Mouse (Mus musculus) kidney, postnatal 0 days (tissue): ENCODE data around the gene Mettl7a1. TPM values are rescaled to one million over a fixed set of nuclear protein-coding genes. Genes with fewer than 3 reads are reported as not detected.
"Not testable (repeated sequence)": the region's sequence is repeated elsewhere in the genome, so short reads cannot be mapped to it uniquely, and the experiment has no call there.

ENCODE experiments used
- ATAC-seq: fragments of 200-750 bp; cut with Nextera tagmentation; replicated peaks from 2 replicates; pipeline ENCODE4 v1.8.0; 2017; ENCODE audit warnings: low read depth, moderate number of reproducible peaks, moderate TSS enrichment, moderate library complexity; ENCODE audit not compliant: low FRiP score
- DNase-seq: peaks from one replicate; pipeline ENCODE4 v3.0.0-alpha.2; 2016; ENCODE audit warnings: low spot score
- H3K27ac ChIP-seq: fragments of 300-500 bp; sonication (generic); 2 replicates; pipeline ENCODE4 v1.5.1; 2014; ENCODE audit warnings: mild to moderate bottlenecking
- H3K27me3 ChIP-seq: fragments of 300-500 bp; sonication (generic); 2 replicates; pipeline ENCODE4 v1.6.1; 2014; ENCODE audit warnings: low read length, mixed read lengths; ENCODE audit not compliant: insufficient read depth
- H3K36me3 ChIP-seq: fragments of 300-500 bp; sonication (generic); 2 replicates; pipeline ENCODE4 v1.6.1; 2014; ENCODE audit warnings: low read length, mixed read lengths; ENCODE audit not compliant: insufficient read depth
- H3K4me1 ChIP-seq: fragments of 300-500 bp; sonication (generic); replicated peaks from 2 replicates; pipeline ENCODE4 v1.6.1; 2014; ENCODE audit warnings: antibody characterized with exemption, low read length, mixed read lengths; ENCODE audit not compliant: insufficient read depth
- H3K4me2 ChIP-seq: fragments of 300-500 bp; sonication (generic); 2 replicates; pipeline ENCODE4 v1.6.1; 2014; ENCODE audit warnings: mild to moderate bottlenecking, low read length, moderate library complexity, mixed read lengths
- H3K4me3 ChIP-seq: fragments of 300-500 bp; sonication (generic); replicated peaks from 2 replicates; pipeline ENCODE4 v1.5.1; 2014; ENCODE audit warnings: low read depth, low read length
- H3K9ac ChIP-seq: fragments of 300-500 bp; sonication (generic); 2 replicates; pipeline ENCODE4 v1.6.1; 2014; ENCODE audit warnings: low read depth, low read length
- H3K9me3 ChIP-seq: fragments of 300-500 bp; sonication (generic); replicated peaks from 2 replicates; pipeline ENCODE4 v1.6.1; 2016; ENCODE audit warnings: low read length, inconsistent platforms, mixed read lengths
- CTCF ChIP-seq: IDR thresholded peaks from 2 replicates; pipeline ENCODE4 v1.5.1; 2016; ENCODE audit warnings: antibody characterized with exemption, low read depth, mild to moderate bottlenecking, moderate library complexity
- WGBS: fragments of 180-500 bp; shearing (Covaris S2); extraction: QIAGEN DNeasy Blood & Tissue Kit; methylation state at CpG from one replicate; pipeline ENCODE4 v1.1.7; 2014; 5-methylcytosine and 5-hydroxymethylcytosine counted together
- polyA plus RNA-seq: library from polyadenylated mRNA; unstranded; fragments of >200 nt; fragmentation: Nextera tagmentation; extraction: Ambion mirVana; gene quantifications from 2 replicates; pipeline ENCODE4 v1.2.1, GENCODE M21; 2015

Gene Mettl7a1
- polyA plus RNA-seq, 1 experiment from 2014 or later = 14.3 TPM

GRCm38 (mm10) chr15:100346761-100347160 is 42.8 kb downstream of the Mettl7a1 start:
- Histone ChIP-seq H3K4me2 (no peak overlapping the region), H3K9ac (no peak overlapping the region), H3K27me3 (no peaks in the 10 kb centered on the region), H3K27ac (peak overlapping the region; percentile 50; the same call in 1 of the 2 replicates), H3K4me3 (no peak overlapping the region), H3K36me3 (no peaks in the 10 kb centered on the region), H3K9me3 (no peaks in the 10 kb centered on the region), H3K4me1 (no peaks in the 10 kb centered on the region)
- peak; percentile 71 for ATAC-seq
- WGBS = 79% methylated on average over 14 of the region's 14 CpGs
- no peak for TF ChIP-seq CTCF
- DNase-seq = no peak

DNA sequence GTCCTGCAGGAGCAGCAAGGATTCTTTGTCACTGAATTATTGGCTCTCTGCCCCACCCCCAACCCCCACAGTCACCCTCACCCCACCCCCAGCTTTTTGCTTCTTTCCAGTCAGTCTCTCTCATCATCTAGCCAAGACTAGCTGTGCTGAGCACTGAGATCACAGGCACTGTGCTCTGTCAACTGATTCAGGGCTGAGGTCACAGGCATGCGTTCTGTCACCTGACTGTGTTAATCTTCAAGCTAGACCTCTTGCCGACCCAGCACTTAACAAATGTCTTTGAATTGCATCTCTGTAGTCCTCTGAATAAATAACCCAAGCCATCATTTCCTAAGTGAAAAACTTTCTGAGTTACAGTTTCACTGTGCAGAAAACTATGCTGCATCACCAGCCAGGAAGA is 45.6 kb downstream of the Mettl7a1 start:
- no peaks in the 10 kb centered on the region for H3K4me1 ChIP-seq
- WGBS = 10% methylated on average over 2 of the region's 2 CpGs
- peak; percentile 89 for ATAC-seq
- H3K4me2 ChIP-seq = no peak overlapping the region
- H3K9me3 ChIP-seq = no peaks in the 10 kb centered on the region
- TF ChIP-seq CTCF = no peak
- H3K4me3 ChIP-seq = no peak overlapping the region
- peak; percentile 36 for DNase-seq
- H3K9ac ChIP-seq = no peak overlapping the region
- H3K27ac ChIP-seq = peak overlapping the region; percentile 60; the same call in 1 of the 2 replicates
- no peaks in the 10 kb centered on the region for H3K27me3 ChIP-seq
- H3K36me3 ChIP-seq = no peaks in the 10 kb centered on the region

DNA sequence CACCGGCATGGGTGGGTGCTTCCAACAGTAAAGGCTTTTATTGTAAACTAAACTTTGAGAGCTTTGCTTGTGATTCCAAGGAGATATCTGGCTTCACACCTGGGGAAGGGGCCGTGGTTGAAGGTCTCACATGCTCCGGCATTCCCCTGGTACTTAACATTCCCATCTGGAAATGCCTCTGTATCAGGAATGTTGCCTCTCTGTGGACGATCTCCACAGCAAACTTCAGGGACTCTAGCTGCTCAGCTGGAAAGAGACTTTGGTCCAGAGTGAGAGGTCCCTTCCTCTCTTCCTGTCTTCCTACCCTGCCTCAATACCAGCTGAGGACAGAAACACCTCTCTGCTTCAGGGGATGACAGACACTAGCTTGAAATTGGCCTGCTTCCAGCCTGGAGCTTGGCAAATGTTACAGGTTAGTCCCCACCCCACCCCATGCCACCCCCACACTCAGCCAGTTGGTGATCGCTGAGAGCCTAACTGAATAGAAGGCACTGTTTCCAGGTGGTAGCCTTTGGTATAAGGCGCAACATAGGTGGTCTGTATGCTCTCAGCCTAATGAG is 47.6 kb downstream of the Mettl7a1 start:
- ATAC-seq = no peak
- peak; percentile 16 for DNase-seq
- Histone ChIP-seq H3K27me3 (no peaks in the 10 kb centered on the region), H3K4me3 (no peak overlapping the region), H3K9me3 (no peaks in the 10 kb centered on the region), H3K27ac (no peak overlapping the region), H3K36me3 (no peaks in the 10 kb centered on the region), H3K9ac (no peak overlapping the region), H3K4me2 (no peak overlapping the region), H3K4me1 (no peaks in the 10 kb centered on the region)
- WGBS = 60% methylated on average over 6 of the region's 6 CpGs
- no peak for TF ChIP-seq CTCF

DNA sequence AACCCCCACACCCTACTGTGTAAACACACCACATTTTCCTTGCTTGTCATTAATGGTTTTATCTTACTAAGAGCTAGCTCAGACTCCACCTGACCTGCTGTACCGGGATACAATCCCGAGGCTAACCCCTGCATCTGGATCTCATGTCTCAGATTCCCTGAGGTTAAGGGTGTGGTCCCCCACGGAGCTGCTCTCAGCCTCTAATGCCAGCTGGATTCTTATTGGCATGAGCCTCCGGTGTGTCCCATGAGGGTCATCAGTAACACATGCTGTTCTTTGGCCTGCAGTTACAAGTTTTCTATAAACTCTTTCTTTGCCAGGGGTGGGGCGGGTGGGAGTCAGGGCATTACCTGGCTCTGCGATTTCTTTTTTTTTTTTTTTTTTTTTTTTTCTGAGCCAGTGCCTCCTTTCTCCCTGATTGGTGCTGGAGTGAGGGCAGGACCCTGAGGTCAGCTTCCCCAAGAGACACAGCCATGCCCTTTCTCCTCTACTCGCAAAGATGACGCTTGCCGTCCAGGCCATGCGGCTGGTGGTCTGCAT is 48.8 kb downstream of the Mettl7a1 start, which contains the start of the genes Methig1 and Mettl7a2:
Gene Methig1 (plus strand): TSS at position 439 of the 540 bp plus-strand sequence.
Gene Mettl7a2 (plus strand): TSS at position 490 of the 540 bp plus-strand sequence.
- Histone ChIP-seq H3K4me1 (no peaks in the 10 kb centered on the region), H3K27me3 (no peaks in the 10 kb centered on the region), H3K4me2 (no peak within 1 kb of the TSS), H3K36me3 (no peaks in the 10 kb centered on the region), H3K27ac (no peak within 1 kb of the TSS), H3K4me3 (no peak within 1 kb of the TSS), H3K9ac (no peak within 1 kb of the TSS), H3K9me3 (no peaks in the 10 kb centered on the region)
- 83% methylated on average over 10 of the region's 10 CpGs for WGBS
- ATAC-seq = no peak
- TF ChIP-seq CTCF = no peak
- no peak for DNase-seq

- ATAC-seq, H3K4me2 ChIP-seq, H3K27me3 ChIP-seq, H3K36me3 ChIP-seq, DNase-seq, H3K4me3 ChIP-seq, H3K9ac ChIP-seq, H3K27ac ChIP-seq, H3K4me1 ChIP-seq, H3K9me3 ChIP-seq: not testable (repeated sequence)
- WGBS = 86% methylated on average over 12 of the region's 22 CpGs
These were observed 49.5 kb downstream of the Mettl7a1 start for GRCm38 (mm10) chr15:100353399-100353798.

- H3K27ac ChIP-seq = no peak overlapping the region
- no peaks in the 10 kb centered on the region for H3K27me3 ChIP-seq
- TF ChIP-seq CTCF = no peak
- 52% methylated on average over 5 of the region's 5 CpGs for WGBS
- H3K36me3 ChIP-seq = no peaks in the 10 kb centered on the region
- ATAC-seq = no peak
- H3K4me2 ChIP-seq = no peak overlapping the region
- no peaks in the 10 kb centered on the region for H3K4me1 ChIP-seq
- no peak overlapping the region for H3K4me3 ChIP-seq
- DNase-seq = no peak
- H3K9me3 ChIP-seq = no peaks in the 10 kb centered on the region
- no peak overlapping the region for H3K9ac ChIP-seq
These were observed 51.9 kb downstream of the Mettl7a1 start for GRCm38 (mm10) chr15:100355876-100356275.

GRCm38 (mm10) chr15:100364242-100364641 is 60.3 kb downstream of the Mettl7a1 start, which contains the start of gene Higd1c:
Gene Higd1c (plus strand): TSS chr15:100364542.
- Histone ChIP-seq H3K36me3 (no peaks in the 10 kb centered on the region), H3K4me2 (no peak within 1 kb of the TSS), H3K4me1 (no peaks in the 10 kb centered on the region), H3K27ac (no peak within 1 kb of the TSS), H3K4me3 (no peak within 1 kb of the TSS), H3K27me3 (no peaks in the 10 kb centered on the region), H3K9me3 (no peaks in the 10 kb centered on the region), H3K9ac (no peak within 1 kb of the TSS)
- 62% methylated on average over 7 of the region's 7 CpGs for WGBS
- no peak for TF ChIP-seq CTCF
- ATAC-seq (no peak), DNase-seq (no peak)

DNA sequence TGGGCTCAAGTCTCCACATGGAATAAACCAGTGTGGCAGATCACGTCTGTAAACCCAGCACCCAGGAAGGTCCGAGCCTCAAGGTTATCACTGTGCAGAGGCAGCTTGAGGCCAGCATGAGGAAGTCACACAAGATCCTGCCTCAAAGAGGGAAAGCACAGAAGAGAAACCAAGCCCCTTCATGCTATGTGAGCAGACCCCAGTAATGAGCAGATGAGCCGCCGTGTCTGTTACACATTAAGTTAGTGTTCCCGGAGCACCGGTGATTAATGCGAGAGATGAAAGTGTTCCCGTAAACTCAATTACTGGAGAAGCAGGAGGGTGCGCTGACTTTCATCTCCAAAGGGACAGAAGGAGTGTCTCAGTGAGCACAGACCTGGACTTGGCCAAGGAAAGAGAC is 62.0 kb downstream of the Mettl7a1 start:
- H3K36me3 ChIP-seq, H3K27me3 ChIP-seq, H3K4me3 ChIP-seq, H3K4me1 ChIP-seq, H3K4me2 ChIP-seq, H3K9me3 ChIP-seq, DNase-seq, H3K27ac ChIP-seq, ATAC-seq, H3K9ac ChIP-seq: not testable (repeated sequence)
- 31% methylated on average over 9 of the region's 9 CpGs for WGBS
